Mouse (Mus musculus) spleen, adult 12 weeks (tissue): ENCODE results near the gene 1700061G19Rik.

Source experiments
- DNase-seq: peaks from one replicate; pipeline ENCODE4 v3.0.0; 2022; ENCODE audit warnings: low spot score

The 1700061G19Rik gene

DNA sequence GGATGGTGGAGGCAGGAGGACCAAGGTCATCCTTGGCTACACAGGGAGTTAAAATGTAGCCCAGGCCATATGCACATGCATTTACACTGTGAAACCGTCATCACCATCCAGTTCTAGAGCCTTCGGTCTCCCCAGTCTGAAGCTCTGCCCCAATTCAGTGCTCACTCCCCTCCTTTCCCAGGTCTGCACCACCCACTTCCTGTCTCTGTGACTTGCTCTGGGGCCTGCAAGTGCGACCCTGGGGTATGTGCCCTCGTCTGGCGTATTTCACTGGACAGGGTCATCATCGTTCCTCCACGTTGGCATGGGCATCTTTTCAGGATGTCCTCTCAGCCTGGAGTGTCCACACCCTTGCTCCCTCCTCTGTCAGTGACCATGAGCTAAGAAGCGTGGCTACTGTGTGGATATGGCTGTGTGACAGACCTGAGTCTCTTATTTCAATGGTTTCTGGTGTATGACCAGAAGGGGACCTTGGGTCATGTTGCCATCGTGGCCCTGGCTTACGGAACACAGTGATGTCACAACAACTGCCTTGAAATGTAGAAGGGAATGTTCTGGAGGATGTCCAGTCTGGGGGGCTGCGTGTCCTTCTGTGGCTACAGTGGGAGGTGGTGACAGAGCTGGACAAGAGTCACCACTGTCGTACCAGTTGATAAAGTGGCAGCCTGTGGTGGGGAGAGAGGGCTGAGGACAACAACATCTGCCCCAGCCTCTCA is at the start of gene 1700061G19Rik:
TSS of gene 1700061G19Rik (plus strand) at position 542 of the 716 bp plus-strand sequence.
- DNase-seq: no peak

DNA sequence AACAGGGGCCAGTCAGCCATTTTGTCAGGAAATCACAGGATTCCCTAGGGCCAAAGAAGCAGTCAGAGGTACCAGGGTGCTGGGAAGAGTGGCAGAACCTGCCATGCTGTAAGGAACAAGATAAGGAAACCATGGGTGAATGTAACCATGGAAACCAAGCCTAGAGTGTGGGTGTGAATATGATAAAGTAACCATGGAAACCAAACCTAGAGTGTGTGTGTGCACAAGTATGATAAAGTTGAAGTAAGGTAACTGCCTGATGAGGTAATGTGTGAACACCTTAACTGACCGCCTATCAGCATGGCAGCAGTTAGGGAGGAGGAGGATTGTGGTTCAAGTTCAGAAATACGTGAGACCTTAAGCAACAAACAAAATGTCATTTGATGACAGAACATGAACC is 48.6 kb upstream of the 1700061G19Rik start:
- peak; percentile 46 for DNase-seq

DNA sequence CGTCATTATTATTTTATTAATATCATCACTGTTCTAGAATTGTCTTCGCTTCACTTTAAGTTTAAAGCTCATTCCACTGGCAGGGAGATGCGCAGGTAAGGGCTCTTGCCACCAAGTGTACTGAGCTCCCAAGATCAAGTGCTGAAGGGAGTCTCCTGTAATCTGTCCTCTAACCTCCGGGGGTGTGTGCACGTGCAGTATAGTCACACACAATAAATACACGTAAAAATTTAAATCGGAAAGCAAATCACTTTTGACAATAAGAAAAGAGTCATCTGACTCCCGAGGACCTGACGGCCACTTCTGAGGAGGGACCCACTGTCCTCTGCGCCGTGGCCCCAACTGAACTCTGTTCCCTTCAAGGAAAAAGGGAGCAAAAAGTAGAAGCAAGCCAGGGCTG is 46.1 kb upstream of the 1700061G19Rik start:
- no peak for DNase-seq

DNA sequence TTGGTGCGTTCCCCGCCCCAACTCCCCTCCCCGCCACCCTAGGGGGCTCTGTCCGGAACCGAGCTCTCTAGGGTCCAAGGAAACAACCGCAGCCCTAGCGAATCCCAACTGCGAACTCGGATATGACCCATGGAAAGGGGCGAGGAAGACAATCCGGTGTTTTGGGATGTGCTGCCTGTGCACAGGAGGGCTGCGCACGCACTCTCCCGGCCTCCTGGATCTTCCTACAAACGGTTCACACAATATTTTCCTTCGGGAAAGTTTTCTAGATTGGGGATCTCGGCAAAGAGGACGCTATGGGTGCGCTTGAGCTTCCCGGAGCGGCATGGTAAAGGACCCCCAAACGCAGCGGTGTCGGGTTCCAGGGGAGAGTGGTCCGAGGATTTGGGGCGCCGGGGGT is 45.5 kb upstream of the 1700061G19Rik start:
- peak; percentile 35 for DNase-seq

DNA sequence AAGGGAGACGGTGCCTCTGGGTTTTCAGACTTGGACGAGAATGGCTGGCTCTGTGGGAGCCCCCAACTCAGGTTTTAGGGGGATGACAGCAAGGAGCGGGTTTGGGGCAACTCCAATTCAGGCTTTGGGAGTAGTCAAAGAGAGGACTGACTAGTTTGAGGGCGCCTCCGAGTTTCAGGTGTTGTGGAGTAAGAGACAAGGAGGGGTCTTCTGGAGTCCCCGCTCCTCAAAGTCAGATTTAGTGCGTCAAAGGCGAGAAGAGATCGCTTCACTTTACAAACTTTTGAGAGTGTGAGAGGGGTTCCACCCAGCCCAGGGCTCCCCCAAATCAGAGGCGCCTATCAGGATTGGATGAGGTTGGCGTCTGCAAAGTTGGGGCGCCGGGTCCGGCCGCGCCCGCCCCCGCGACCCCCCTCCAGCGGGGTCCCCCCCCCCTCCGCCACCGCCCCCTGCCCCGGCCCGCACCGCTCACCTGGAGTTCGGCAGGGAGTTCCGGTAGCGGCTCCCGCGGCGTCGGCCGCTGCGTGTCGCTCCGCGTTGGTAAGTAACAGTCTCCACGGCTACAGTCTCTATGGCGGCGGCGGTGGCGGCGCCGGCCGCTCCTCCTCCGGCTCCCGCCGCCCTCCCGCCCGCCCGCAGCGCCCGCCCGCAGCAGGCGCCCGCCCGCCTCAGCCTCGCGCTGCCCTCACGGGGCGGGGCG is 44.7 kb upstream of the 1700061G19Rik start, which contains the start of gene Rfx2:
TSS of gene Rfx2 (minus strand) at position 603 of the 700 bp plus-strand sequence.
- DNase-seq: peak; percentile 40

DNA sequence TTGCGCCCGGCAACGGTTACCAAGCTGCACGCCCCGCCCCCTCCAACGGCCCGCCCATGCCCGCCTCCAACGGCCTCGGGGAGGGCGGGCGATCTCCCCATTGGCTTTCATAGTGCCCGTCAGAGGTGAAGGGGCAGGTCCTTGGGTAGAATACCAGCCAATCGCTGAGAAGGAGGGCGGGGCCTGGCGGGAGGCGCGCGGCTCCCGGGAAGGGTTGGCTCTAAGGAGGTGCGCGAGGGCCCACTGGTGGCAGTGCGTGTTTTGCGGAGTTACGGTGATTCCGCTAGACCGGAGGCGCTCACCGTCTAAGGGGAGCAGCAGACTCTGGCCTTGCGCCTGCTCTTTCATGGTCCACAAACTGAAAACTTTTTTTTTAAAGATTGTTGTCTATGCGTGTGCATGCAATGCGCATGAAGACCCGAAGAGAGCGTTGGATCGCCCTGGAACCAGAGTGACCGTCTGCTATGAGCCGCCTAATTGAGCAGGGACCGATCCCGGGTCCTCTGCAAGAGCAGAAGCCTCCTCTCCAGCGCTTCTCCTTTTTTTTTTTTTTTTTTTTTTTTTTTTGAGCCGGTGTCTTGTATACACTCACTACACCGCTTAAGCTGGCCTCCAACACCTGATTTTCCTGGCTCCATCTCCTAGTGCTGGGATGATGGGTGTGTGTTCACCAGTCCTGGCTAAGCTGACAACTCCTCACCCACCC is 44.0 kb upstream of the 1700061G19Rik start:
- peak; percentile 98 for DNase-seq

DNA sequence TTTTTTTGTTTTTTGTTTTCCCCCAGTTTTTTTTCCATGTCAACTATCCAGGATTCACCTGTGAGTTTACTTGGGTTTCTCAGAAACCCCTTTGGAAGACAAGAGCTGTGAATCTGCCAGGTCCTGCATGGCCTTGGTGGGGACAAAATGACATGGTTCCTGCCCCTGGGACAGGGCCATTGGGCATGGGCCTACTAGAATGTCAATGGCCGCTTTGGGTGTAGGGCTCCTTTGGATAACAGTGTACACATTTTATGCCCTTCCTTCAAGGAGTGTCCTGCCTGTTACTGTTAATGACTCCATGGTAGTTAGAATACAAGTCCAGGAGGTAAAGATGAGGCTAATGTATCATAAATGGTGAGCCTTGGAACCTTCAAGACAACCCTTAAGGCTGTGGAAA is 42.4 kb upstream of the 1700061G19Rik start:
- DNase-seq: no peak

DNA sequence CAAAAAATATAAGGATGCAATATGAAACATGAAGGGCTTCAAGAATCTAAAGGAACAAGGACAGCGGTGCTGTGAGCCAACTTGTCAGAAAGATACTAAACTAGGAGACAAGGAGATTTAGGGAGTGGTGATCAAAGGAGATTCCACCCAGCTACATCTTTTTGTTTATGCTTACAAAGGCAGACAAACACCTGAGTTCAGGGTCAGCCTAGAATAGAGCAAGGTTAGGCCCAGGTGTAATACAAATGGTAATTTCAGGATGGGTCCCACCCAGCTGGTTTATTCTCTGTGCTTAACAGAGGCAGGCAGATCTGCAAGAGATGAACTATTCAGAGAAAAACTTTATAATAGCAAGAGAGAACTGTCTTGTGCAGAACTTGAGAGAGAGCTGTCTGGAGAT is 41.9 kb upstream of the 1700061G19Rik start:
- DNase-seq: no peak

DNA sequence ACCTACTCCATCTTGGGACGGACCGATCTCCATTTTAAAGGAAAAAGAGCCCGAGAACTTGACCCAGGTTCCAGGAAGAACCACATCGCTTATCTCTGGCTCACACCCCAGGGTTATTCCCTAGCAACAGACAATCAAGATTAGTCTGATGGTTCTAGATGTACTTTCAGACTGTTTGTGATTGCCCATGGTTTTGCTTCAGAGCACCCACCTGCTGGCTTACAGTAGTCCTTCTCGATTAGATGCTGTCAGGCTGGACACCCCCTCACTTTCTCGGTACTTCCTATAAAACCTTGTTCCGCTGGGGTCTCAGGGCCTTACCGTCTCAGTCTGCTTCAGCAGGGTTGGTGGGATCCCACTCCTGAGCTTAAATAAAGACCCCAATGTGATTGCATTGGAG is 38.9 kb upstream of the 1700061G19Rik start:
- DNase-seq: no peak

DNA sequence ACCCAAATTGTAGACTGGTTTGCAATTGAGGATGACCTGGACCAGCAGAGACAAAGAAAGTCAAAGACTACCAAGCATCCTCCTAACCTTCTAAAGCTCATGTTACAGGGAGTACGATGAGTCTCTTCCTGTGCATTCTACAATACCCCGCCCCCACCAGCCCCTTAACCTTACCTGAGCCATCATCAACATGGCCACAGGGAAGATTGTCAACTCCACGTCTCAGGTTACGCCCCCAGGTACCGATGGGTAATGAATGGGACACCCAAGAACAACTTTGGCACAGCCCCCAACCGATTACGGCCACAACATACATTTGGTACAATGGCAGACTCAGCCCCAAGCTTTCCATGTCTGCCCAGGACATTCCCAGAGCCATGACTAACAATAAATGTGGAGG is 34.8 kb upstream of the 1700061G19Rik start:
- DNase-seq: no peak

DNA sequence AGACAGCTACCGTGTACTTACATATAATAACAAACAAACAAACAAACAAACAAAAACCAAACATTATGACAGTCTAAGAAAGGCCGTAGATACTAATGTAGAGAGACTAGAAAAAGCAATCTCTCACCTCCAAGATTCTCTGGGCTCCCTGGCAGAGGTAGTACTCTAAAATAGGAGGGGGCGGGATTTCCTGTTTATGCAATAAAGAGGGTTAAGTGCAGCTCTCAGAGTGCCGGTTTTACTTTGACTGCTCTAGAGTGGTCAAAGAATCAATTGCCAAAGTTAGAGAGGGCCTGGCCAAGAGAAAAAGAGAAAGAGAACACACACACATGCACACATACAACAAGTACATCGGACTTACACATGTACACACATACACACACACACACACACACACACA is 33.1 kb upstream of the 1700061G19Rik start:
- DNase-seq: no peak

DNA sequence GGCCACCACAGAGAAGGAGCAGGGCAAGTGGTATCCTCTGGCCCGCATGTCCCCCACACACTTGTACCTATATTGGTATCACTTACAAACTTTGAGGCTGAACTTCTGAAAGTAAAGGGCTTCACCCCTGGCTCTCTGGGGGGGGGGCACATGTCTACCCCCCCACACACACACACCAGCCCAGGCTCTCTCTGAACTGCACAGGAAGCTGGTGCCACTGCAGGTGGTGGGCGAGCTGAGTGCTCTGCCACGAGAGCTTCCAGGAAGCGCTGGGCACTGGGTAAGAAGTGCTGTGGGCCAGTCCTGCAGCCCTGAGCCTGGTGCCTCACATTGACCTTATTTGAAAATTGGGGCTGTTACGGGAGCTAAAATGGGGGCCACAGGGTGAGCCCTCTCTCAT is 31.6 kb upstream of the 1700061G19Rik start:
- DNase-seq: no peak

DNA sequence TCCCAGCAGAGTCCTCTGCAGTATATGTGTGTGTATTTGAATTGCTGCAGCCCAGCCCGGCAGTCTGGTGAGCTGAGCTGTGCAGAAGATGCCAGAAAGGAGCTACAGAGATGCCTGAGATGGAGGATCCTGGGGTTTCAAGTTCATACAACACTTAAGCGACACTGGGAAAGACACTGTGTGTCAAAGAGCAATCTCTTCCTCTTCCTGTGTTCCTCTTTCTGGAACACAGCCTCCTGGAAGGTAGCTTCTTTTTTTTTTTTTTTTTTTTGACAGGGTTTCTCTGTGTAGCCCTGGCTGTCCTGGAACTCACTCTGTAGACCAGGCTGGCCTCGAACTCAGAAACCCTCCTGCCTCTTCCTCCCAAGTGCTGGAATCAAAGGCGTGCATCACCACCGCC is 26.5 kb upstream of the 1700061G19Rik start:
- no peak for DNase-seq

DNA sequence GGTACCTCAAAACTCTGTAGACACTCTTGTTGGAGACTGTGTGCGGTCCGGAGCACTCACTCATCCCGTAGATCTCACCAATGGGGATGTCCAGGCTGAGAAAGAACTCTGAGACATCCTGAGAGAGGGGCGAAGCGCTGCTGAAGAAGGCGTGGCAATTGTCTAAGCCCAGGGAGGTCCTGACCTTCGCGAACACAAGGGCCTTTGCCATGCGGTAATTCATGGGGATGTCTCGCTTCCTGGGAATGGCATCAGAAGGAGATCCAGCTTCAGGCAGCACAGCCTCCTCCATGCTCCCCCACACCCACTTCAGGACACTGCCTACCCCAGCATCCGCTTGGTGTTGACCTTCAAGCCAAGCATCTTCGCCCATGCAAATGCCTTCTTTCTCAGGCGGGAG is 25.6 kb upstream of the 1700061G19Rik start:
- DNase-seq: no peak

DNA sequence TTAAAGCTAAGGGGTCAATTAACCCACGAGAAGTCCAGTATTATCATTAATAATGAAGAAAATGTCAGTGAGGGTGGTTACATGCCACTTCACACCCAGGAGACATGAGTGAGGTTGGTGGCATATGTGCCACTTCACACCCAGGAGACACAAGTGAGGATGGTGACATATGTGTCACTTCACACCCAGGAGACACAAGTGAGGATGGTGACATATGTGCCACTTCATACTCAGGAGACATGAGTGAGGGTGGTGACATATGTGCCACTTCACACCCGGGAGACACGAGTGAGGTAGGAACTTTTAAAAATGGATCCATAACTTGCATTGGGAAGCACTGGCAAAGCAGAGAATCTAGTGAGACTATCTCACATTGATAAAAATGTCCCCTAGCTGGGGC is 24.1 kb upstream of the 1700061G19Rik start:
- no peak for DNase-seq

DNA sequence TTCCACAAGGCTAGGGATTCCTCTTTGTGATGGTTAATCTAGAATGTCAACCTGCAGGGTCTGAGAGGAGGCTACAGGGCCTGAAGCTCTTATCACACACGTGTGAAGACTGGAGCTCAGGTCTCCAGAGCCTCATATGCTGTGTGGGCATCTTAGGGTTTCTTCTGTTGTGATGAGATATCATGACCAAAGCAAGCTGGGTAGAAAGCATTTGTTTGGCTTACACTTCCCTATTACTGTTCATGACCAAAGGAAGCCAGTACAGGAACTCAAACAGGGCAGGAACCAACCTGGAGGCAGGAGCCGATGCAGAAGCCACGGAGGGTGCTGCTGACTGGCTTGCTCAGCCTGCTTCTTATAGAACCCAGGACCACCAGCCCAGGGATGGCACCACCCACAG is 19.9 kb upstream of the 1700061G19Rik start:
- no peak for DNase-seq

DNA sequence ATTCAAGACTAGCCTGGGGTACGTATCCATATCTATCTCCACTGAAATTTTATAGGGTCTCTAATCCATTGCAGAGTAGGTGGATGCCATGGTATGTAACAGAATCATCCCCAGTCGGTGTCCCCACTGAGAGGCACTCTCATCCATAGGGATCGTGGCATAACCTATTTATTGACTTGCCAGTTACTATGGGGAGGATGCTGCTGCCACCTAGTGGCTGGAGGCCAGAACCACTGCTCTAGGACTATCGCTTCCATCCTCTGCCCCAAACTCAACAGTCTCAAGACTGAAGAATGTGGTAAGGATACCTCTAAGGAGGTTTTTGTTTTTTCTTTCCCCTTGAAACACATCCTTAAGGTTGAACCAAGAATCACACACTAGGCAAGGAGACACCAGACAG is 17.1 kb upstream of the 1700061G19Rik start:
- peak; percentile 63 for DNase-seq

DNA sequence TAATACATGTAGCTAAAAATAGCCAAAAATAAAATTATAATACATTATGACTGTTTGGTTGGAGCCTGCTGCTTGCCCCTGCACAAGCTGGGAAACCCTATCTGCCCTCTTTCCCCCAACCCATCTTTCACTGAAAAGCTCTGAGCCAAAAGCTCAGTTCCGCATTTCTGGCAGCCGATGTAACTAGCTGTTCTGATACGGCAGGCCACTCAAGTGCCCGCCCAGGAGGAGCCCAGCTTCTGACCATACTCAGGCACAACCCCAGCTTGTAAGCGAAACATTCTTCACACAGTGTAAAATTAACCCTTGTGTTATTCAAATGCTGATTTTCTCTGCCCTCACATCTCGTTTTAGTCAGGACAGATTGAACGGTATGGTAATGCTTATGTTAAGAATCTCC is 16.4 kb upstream of the 1700061G19Rik start:
- no peak for DNase-seq

DNA sequence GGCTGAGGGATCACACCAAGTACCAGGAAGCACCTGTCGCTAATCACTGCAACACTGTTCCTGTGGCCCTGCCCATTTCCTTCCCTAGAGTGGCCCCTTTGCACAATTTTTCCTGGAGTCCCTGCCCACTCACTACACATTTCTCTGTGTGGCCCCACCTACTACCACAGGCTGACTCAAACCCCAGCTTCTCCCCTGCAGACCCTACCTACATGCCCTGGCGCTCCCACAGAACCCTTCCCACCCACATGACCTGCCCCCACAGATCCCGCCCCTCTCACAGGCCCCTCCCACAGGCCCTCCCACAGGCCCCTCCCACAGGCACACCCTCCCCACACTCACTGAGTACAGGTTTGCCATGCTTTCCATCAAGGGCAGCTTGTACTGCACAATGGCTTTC is 14.1 kb upstream of the 1700061G19Rik start:
- no peak for DNase-seq

DNA sequence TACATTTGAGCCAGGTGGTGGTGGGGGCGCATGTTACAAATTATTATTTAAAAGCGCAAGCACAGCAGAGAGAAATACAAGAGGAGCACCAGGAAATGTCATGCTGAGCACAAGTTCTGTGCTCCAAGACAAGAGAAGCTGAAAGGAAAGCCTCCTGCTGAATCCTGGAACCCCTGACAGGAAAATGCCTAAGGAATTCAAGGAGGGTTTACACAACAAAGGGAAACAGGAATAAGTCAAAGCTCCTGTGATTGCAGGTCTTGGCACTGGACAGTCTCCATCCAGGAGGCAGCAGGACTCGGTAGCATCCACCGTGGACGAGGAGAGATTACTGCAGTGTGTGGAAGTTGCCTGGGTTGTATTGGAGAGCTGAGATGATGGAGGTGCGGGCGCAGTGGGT is 9.2 kb upstream of the 1700061G19Rik start:
- no peak for DNase-seq

DNA sequence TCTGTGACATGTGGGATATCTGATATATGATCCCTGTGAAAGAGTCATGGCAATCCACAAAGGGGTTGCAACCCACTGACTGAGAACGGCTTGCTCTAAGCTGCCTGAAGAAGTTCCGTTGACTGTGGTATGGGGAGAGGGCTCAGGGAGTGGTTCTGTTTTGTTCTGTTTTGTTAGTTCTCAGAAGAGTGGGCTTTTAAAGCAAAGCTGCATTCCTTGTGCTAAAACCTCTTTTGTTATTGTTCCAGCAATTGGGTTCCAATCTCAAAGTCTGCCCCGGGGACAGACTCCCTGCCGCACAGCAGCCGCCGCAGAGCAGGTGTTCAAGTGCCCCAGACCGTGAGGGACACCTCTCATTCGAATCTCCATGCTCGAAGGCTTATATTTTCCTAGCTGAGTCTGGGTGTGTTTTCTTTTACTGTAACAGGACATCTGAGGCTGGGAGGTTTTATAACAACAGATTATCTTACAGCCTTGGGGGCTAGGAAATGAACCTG is 5.7 kb upstream of the 1700061G19Rik start:
- no peak for DNase-seq

DNA sequence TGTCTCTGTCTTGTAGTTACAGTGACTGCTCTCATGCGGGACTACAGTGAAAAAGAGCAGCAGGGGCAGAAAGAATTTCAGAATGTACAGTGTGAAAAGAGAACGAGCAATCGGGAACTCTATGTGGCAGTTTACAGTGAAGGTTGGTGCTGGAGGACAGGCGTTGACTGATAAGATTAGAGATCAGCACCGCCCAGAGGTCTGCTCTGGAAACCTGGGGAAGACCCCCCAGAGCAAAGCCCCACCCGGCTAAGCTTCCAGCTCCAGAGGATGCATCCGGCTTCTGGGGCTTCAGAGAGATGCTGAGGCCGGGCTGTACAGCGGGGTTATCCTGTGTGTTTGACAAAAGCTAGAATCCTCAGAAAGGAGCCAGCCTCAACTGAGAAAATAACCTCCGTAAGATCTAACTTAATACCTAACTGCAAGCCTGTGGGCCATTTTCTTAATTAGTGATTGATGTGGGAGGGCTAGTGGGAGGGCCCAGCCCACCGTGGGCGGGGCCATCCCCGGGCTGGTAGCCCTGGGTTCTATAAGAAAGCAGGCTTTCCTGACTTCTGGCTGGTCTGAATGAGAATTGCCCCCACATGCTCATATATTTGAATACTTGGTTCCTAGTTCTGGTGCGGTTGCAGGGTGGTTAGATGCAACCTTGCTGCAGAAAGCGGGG is 4.9 kb upstream of the 1700061G19Rik start:
- no peak for DNase-seq
